Mouse (Mus musculus) hematopoietic multipotent progenitor cell, adult 10-12 weeks (in vitro differentiated cells): ENCODE measurements around the gene Gm47955. TPM values are rescaled to one million over a fixed set of nuclear protein-coding genes. Genes with fewer than 3 reads are reported as not detected.

Source experiments
- polyA plus RNA-seq: library from polyadenylated mRNA; stranded (reverse); fragments of >175 nt; gene quantifications from 2 replicates; pipeline ENCODE4 v1.2.3, GENCODE M21; 2012; ENCODE audit warnings: low replicate concordance

The Gm47955 gene
- polyA plus RNA-seq = not detected in 2 replicates

DNA sequence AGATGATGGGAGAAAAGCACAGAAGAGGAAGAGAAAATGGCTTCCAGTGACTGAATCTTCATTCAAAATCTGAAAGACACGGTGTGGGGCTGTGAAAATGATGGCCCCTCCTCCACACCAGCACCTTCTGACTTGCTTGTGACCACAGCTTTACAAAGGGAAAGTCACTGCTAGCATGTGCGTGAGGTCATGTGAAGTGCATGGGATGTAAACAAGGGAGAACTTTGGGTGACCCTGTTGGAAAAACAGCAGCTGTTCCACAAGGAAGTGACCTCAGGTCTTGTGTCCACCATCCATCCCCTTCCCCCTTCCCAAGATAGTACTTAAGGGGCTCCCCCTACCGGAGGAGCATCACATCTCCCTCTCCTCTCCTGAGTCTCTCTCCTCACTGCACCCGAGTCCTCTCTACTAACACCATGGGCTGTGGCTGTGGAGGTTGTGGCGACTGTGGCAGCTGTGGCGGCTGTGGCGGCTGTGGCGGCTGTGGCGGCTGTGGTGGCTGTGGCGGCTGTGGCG is at the start of gene Gm47955:
Gm47955 (plus strand) TSS at position 417 of the 516 bp plus-strand sequence.

DNA sequence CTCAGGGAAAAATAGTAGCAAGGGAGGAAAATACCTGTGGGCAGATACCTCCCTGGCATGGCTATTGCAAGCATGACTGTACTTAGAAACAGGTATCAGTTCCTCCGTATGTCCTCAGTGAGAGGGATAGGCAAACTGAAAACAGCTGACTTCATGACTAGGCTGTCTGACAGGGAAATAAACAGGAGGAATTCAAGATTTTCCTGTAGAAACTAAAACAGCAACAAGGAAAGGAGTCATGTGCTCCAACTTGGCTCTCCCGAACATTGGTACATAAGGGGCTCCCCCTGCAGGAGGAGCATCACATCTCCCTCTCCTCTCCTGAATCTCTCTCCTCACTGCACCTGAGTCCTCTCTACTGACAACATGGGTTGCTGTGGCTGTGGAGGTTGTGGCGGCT is 47.1 kb upstream of the Gm47955 start, which contains the start of gene A030005L19Rik:
A030005L19Rik (plus strand) TSS at position 301 of the 400 bp plus-strand sequence.

DNA sequence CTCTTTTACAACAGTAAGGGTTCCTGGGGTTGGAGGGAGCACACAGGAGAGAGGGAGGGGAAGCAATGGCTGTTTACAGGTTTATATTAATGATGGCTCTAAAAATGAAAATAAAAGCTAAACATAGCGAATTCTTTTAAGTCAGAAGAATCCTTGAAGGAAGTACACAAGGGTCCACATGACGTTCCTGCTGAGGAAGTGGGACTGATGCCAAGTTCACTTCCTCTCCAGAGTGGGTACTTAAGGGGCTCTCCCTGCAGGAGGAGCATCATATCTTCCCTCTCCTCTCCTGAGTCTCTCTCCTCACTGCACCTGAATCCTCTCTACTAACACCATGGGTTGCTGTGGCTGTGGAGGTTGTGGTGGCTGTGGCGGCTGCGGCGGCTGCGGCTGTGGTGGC is 35.4 kb upstream of the Gm47955 start, which contains the start of gene A030014E15Rik:
A030014E15Rik (plus strand) TSS at position 268 of the 400 bp plus-strand sequence.

DNA sequence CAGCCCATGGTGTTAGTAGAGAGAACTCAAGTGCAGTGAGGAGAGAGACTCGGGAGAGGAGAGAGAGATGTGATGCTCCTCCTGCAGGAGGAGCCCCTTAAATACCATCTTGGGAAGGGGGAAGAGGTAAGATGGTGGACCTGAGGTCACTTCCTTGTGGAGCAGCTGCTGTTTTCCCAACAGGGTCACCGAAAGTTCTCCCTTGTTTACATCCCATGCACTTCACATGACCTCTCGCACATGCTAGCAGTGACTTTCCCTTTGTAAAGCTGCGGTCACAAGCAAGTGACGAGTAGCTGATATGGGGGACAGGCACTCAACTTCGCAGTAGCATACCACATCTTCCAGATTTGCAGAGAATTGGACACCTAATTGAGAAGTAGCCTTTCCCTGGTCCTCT is 28.8 kb upstream of the Gm47955 start, which contains the start of gene Gm6217:
Gm6217 (minus strand) TSS at position 74 of the 400 bp plus-strand sequence.

DNA sequence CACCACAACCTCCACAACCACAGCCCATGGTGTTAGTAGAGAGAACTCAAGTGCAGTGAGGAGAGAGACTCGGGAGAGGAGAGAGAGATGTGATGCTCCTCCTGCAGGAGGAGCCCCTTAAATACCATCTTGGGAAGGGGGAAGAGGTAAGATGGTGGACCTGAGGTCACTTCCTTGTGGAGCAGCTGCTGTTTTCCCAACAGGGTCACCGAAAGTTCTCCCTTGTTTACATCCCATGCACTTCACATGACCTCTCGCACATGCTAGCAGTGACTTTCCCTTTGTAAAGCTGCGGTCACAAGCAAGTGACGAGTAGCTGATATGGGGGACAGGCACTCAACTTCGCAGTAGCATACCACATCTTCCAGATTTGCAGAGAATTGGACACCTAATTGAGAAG is 16.8 kb upstream of the Gm47955 start, which contains the start of gene A030003K21Rik:
A030003K21Rik (minus strand) TSS at position 94 of the 400 bp plus-strand sequence.

DNA sequence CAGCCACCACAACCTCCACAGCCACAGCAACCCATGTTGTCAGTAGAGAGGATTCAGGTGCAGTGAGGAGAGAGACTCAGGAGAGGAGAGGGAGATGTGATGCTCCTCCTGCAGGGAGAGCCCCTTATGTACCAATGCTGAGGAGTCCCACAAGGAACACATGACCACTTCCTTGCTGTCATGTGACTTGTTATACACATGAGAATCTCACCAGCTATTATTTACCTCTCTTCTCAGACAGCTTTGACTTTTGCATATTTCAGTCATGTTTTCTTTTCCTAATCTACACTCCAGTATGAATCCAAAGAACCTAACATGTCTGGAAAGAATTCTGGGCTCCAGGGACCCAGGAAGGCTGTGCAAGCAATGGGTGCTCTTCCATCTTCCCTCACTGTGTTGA is 4.2 kb upstream of the Gm47955 start, which contains the start of gene Gm7544:
Gm7544 (minus strand) TSS at position 101 of the 400 bp plus-strand sequence.

DNA sequence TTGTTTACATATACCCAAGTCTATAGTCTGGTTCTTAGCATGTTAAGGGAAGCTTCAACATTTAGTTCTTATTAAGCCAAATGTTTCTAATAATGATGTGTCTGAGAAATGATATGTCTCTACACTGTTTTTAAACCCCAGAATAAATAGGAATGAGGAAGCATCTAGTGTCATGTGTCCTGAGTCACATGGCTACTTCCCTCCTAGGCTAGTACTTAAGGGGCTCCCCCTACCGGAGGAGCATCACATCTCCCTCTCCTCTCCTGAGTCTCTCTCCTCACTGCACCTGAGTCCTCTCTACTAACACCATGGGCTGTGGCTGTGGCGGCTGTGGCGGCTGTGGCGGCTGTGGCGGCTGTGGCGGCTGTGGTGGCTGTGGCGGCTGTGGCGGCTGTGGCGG is 40.2 kb downstream of the Gm47955 start, which contains the start of gene Gm47959:
Gm47959 (plus strand) TSS at position 243 of the 400 bp plus-strand sequence.

Other genes with a start within 250 kb of the Gm47955 start
- 143 and 239 TPM in 2 replicates for gene Mff, start 235.4 kb upstream of the Gm47955 start, polyA plus RNA-seq
- gene Tm4sf20, start 191.8 kb upstream of the Gm47955 start, polyA plus RNA-seq = not detected in 2 replicates
- not detected in 2 replicates for gene Gm47791, start 189.0 kb upstream of the Gm47955 start, polyA plus RNA-seq
- gene Agfg1, start 120.8 kb upstream of the Gm47955 start, polyA plus RNA-seq = 16.3 and 16.5 TPM in 2 replicates
- gene A030005L19Rik, start 47.0 kb upstream of the Gm47955 start, polyA plus RNA-seq = 0.26 TPM in 1 of 2 replicates, not detected in the other
- not detected in 2 replicates for gene A030014E15Rik, start 35.4 kb upstream of the Gm47955 start, polyA plus RNA-seq
- not detected in 2 replicates for gene Gm6217, start 28.9 kb upstream of the Gm47955 start, polyA plus RNA-seq
- not detected in 2 replicates for gene A030003K21Rik, start 16.9 kb upstream of the Gm47955 start, polyA plus RNA-seq
- not detected in 2 replicates for gene Gm7544, start 4.3 kb upstream of the Gm47955 start, polyA plus RNA-seq
- gene Gm47959, start 40.3 kb downstream of the Gm47955 start, polyA plus RNA-seq = not detected in 2 replicates
- 0.11 TPM in 1 of 2 replicates, not detected in the other for gene Slc19a3, start 78.2 kb downstream of the Gm47955 start, polyA plus RNA-seq
- not detected in 2 replicates for gene Krtap28-10, start 82.2 kb downstream of the Gm47955 start, polyA plus RNA-seq
- gene Gm47969, start 84.6 kb downstream of the Gm47955 start, polyA plus RNA-seq = not detected in 2 replicates
- not detected in 2 replicates for gene A030005K14Rik, start 99.1 kb downstream of the Gm47955 start, polyA plus RNA-seq
- gene Krtap28-13, start 100.6 kb downstream of the Gm47955 start, polyA plus RNA-seq = not detected in 2 replicates
- gene Ccl20, start 156.5 kb downstream of the Gm47955 start, polyA plus RNA-seq = not detected in 2 replicates
- not detected in 2 replicates for gene Daw1, start 199.5 kb downstream of the Gm47955 start, polyA plus RNA-seq